Mouse (Mus musculus): Measurements from ENCODE around the gene Bicc1. TPM values are rescaled to one million over a fixed set of nuclear protein-coding genes. Genes with fewer than 3 reads are reported as not detected.

The Bicc1 gene
- polyA plus RNA-seq (2012; rRNA removed) = 69.0 and 78.8 TPM in 2 replicates

- WGBS = 12% methylated on average over 65 of the region's 69 CpGs
- H3K4me3 ChIP-seq (ENCODE audit: insufficient read depth, low read depth, low read length) = peak within 1 kb of the TSS; percentile 62
- H3K36me3 ChIP-seq (ENCODE audit: control insufficient read depth, insufficient read depth, low read length) = no peaks in the 10 kb centered on the region
- TF ChIP-seq POLR2A (IDR thresholded peaks at IDR 0.05; ENCODE audit: low read depth, low read length) (no peak), CTCF (conservative IDR thresholded peaks at IDR 0.05; ENCODE audit: insufficient read depth, insufficient read length, low read depth, low read length) (no peak)
- no peaks in the 10 kb centered on the region for H3K27me3 ChIP-seq (replicated peaks; ENCODE audit: control insufficient read depth, insufficient read depth, low read length)
- peaks cover 11% of the 10 kb centered on the region for H3K4me1 ChIP-seq (ENCODE audit: control insufficient read depth, insufficient read depth, low read length)
- DNase-seq = peak; percentile 69
- peak within 1 kb of the TSS; percentile 99 for H3K27ac ChIP-seq (ENCODE audit: insufficient read depth, low read depth, low read length)
These were observed at the start of gene Bicc1 for GRCm38 (mm10) chr10:71159676-71160235. TSS of gene Bicc1 (minus strand) at chr10:71159700.

- no peaks in the 10 kb centered on the region for H3K27me3 ChIP-seq (replicated peaks; ENCODE audit: control insufficient read depth, insufficient read depth, low read length)
- peaks cover 3% of the 10 kb centered on the region; the same call in 1 of the 2 replicates for H3K4me1 ChIP-seq (ENCODE audit: control insufficient read depth, insufficient read depth, low read length)
- no peaks in the 10 kb centered on the region for H3K36me3 ChIP-seq (ENCODE audit: control insufficient read depth, insufficient read depth, low read length)
- no peak overlapping the region for H3K4me3 ChIP-seq (ENCODE audit: insufficient read depth, low read depth, low read length)
- 94% methylated on average over 2 of the region's 2 CpGs for WGBS
- no peak overlapping the region for H3K27ac ChIP-seq (ENCODE audit: insufficient read depth, low read depth, low read length)
- DNase-seq = no peak
- TF ChIP-seq CTCF (conservative IDR thresholded peaks at IDR 0.05; ENCODE audit: insufficient read depth, insufficient read length, low read depth, low read length) = no peak
- no peak for TF ChIP-seq POLR2A (IDR thresholded peaks at IDR 0.05; ENCODE audit: low read depth, low read length)
These were observed 42.0 kb upstream of the Bicc1 start for GRCm38 (mm10) chr10:71201512-71201911.

- H3K27ac ChIP-seq (ENCODE audit: insufficient read depth, low read depth, low read length) = no peak overlapping the region
- H3K36me3 ChIP-seq (ENCODE audit: control insufficient read depth, insufficient read depth, low read length) = no peaks in the 10 kb centered on the region
- DNase-seq = no peak
- 47% methylated on average over 5 of the region's 5 CpGs for WGBS
- no peaks in the 10 kb centered on the region for H3K27me3 ChIP-seq (replicated peaks; ENCODE audit: control insufficient read depth, insufficient read depth, low read length)
- H3K4me3 ChIP-seq (ENCODE audit: insufficient read depth, low read depth, low read length) = no peak overlapping the region
- peaks cover 3% of the 10 kb centered on the region; the same call in 1 of the 2 replicates for H3K4me1 ChIP-seq (ENCODE audit: control insufficient read depth, insufficient read depth, low read length)
- TF ChIP-seq CTCF (conservative IDR thresholded peaks at IDR 0.05; ENCODE audit: insufficient read depth, insufficient read length, low read depth, low read length) (no peak), POLR2A (IDR thresholded peaks at IDR 0.05; ENCODE audit: low read depth, low read length) (no peak)
These were observed 41.5 kb upstream of the Bicc1 start for GRCm38 (mm10) chr10:71200964-71201363.

GRCm38 (mm10) chr10:71198676-71199075, 39.2 kb upstream of the Bicc1 start:
- peaks cover 3% of the 10 kb centered on the region; the same call in 1 of the 2 replicates for H3K4me1 ChIP-seq (ENCODE audit: control insufficient read depth, insufficient read depth, low read length)
- no peaks in the 10 kb centered on the region for H3K36me3 ChIP-seq (ENCODE audit: control insufficient read depth, insufficient read depth, low read length)
- no peaks in the 10 kb centered on the region for H3K27me3 ChIP-seq (replicated peaks; ENCODE audit: control insufficient read depth, insufficient read depth, low read length)
- peak; percentile 59 for DNase-seq
- TF ChIP-seq POLR2A (IDR thresholded peaks at IDR 0.05; ENCODE audit: low read depth, low read length) (no peak), CTCF (conservative IDR thresholded peaks at IDR 0.05; ENCODE audit: insufficient read depth, insufficient read length, low read depth, low read length) (no peak)
- WGBS = 72% methylated on average over 8 of the region's 8 CpGs
- H3K4me3 ChIP-seq (ENCODE audit: insufficient read depth, low read depth, low read length) = no peak overlapping the region
- no peak overlapping the region for H3K27ac ChIP-seq (ENCODE audit: insufficient read depth, low read depth, low read length)

- H3K4me3 ChIP-seq (ENCODE audit: insufficient read depth, low read depth, low read length) = no peak overlapping the region
- H3K36me3 ChIP-seq (ENCODE audit: control insufficient read depth, insufficient read depth, low read length) = no peaks in the 10 kb centered on the region
- H3K4me1 ChIP-seq (ENCODE audit: control insufficient read depth, insufficient read depth, low read length) = peaks cover 3% of the 10 kb centered on the region; the same call in 1 of the 2 replicates
- no peak for TF ChIP-seq POLR2A (IDR thresholded peaks at IDR 0.05; ENCODE audit: low read depth, low read length)
- no peak for TF ChIP-seq CTCF (conservative IDR thresholded peaks at IDR 0.05; ENCODE audit: insufficient read depth, insufficient read length, low read depth, low read length)
- peak; percentile 47 for DNase-seq
- H3K27me3 ChIP-seq (replicated peaks; ENCODE audit: control insufficient read depth, insufficient read depth, low read length) = no peaks in the 10 kb centered on the region
- 44% methylated on average over 14 of the region's 14 CpGs for WGBS
- peak overlapping the region; percentile 79 for H3K27ac ChIP-seq (ENCODE audit: insufficient read depth, low read depth, low read length)
These were observed 37.7 kb upstream of the Bicc1 start for GRCm38 (mm10) chr10:71197036-71197785.

- Histone ChIP-seq H3K36me3 (ENCODE audit: control insufficient read depth, insufficient read depth, low read length) (no peaks in the 10 kb centered on the region), H3K27ac (ENCODE audit: insufficient read depth, low read depth, low read length) (peak overlapping the region; percentile 22; the same call in 1 of the 2 replicates), H3K4me1 (ENCODE audit: control insufficient read depth, insufficient read depth, low read length) (peaks cover 3% of the 10 kb centered on the region; the same call in 1 of the 2 replicates), H3K27me3 (replicated peaks; ENCODE audit: control insufficient read depth, insufficient read depth, low read length) (no peaks in the 10 kb centered on the region), H3K4me3 (ENCODE audit: insufficient read depth, low read depth, low read length) (no peak overlapping the region)
- WGBS = 63% methylated on average over 9 of the region's 9 CpGs
- TF ChIP-seq CTCF (conservative IDR thresholded peaks at IDR 0.05; ENCODE audit: insufficient read depth, insufficient read length, low read depth, low read length) = no peak
- TF ChIP-seq POLR2A (IDR thresholded peaks at IDR 0.05; ENCODE audit: low read depth, low read length) = no peak
- DNase-seq = peak; percentile 46
These were observed 36.0 kb upstream of the Bicc1 start for GRCm38 (mm10) chr10:71195501-71195900.

GRCm38 (mm10) chr10:71194713-71195112, 35.2 kb upstream of the Bicc1 start:
- no peaks in the 10 kb centered on the region for H3K27me3 ChIP-seq (replicated peaks; ENCODE audit: control insufficient read depth, insufficient read depth, low read length)
- H3K4me1 ChIP-seq (ENCODE audit: control insufficient read depth, insufficient read depth, low read length) = peaks cover 3% of the 10 kb centered on the region; the same call in 1 of the 2 replicates
- peak; percentile 34 for DNase-seq
- H3K27ac ChIP-seq (ENCODE audit: insufficient read depth, low read depth, low read length) = no peak overlapping the region
- 86% methylated on average over 7 of the region's 7 CpGs for WGBS
- no peak overlapping the region for H3K4me3 ChIP-seq (ENCODE audit: insufficient read depth, low read depth, low read length)
- no peaks in the 10 kb centered on the region for H3K36me3 ChIP-seq (ENCODE audit: control insufficient read depth, insufficient read depth, low read length)
- TF ChIP-seq CTCF (conservative IDR thresholded peaks at IDR 0.05; ENCODE audit: insufficient read depth, insufficient read length, low read depth, low read length) (no peak), POLR2A (IDR thresholded peaks at IDR 0.05; ENCODE audit: low read depth, low read length) (no peak)
